ENCODE assay signal across 9 mouse cellular contexts in genomic region chr2:125857707-125858106, GRCm38 (mm10). TPM values are rescaled to one million over a fixed set of nuclear protein-coding genes. Genes with fewer than 3 reads are reported as not detected.
DNase-seq lines count a peak whose midpoint lies in the region; ATAC-seq and TF ChIP-seq lines count a peak whose summit lies in the region.
"Had no signal": no experiment of that assay in that cellular context is flagged by ENCODE, and none has a peak within 500 bp of the region (broad histone marks: within the 10 kb centered on the region; RNA-seq: fewer than 3 reads in every experiment).

No protein-coding gene starts in this region.

- in situ Hi-C loops in CH12.LX (cut with MboI; ENCODE audit: low pct_ligation_motif_present, low pct_unique_long_range_greater_than_20kb, low sequenced_read_pairs): no loop called here

- WGBS in heart, adult 2 months: 38% methylated on average over 3 of the region's 3 CpGs
- WGBS in forebrain, postnatal 0 days: 47% methylated on average over 3 of the region's 3 CpGs
- WGBS in liver, embryonic 16.5 days (ENCODE audit: insufficient replicate concordance): 33% methylated on average over 3 of the region's 3 CpGs

- 0 out of 2 replicates have a peak, but pooled peaks have one; percentile 16 for TF ChIP-seq CTCF in heart, adult 2 months (IDR thresholded peaks at IDR 0.05)
- peak in 1 of 2 experiments; percentile 18; a peak in 1 of 4 replicates for TF ChIP-seq CTCF in CH12.LX (conservative IDR thresholded peaks at IDR 0.05 in 1 of 2, IDR thresholded peaks at IDR 0.05 in 1 of 2; ENCODE audit: low read depth in 2 of 2, low read length in 2 of 2)
- TF ChIP-seq CTCF in forebrain, postnatal 0 days (IDR thresholded peaks at IDR 0.05; ENCODE audit: low read depth): no peak

- H3K27ac ChIP-seq in heart, adult 2 months: no peak overlapping the region
- no peak overlapping the region for H3K27ac ChIP-seq in CH12.LX (ENCODE audit: insufficient read depth, low read depth)
- H3K27ac ChIP-seq in forebrain, postnatal 0 days (ENCODE audit: low read depth, low read length): no peak overlapping the region
- no peak overlapping the region for H3K27ac ChIP-seq in liver, embryonic 16.5 days (ENCODE audit: low read length)

- no peaks in the 10 kb centered on the region for H3K9me3 ChIP-seq in CH12.LX (replicated peaks; ENCODE audit: low read length)
- no peaks in the 10 kb centered on the region for H3K9me3 ChIP-seq in forebrain, postnatal 0 days (ENCODE audit: low read length)
- no peaks in the 10 kb centered on the region for H3K9me3 ChIP-seq in liver, embryonic 16.5 days (replicated peaks; ENCODE audit: control insufficient read depth, low read length)

- H3K9ac ChIP-seq in heart, adult 2 months (ENCODE audit: low read depth, low read length): no peak overlapping the region
- peak overlapping the region; percentile 90; the same call in 1 of the 2 replicates for H3K9ac ChIP-seq in CH12.LX (ENCODE audit: insufficient read depth, low read depth)
- peak overlapping the region; percentile 100; the same call in 1 of the 2 replicates for H3K9ac ChIP-seq in forebrain, postnatal 0 days
- peak overlapping the region; percentile 100; the same call in 1 of the 2 replicates for H3K9ac ChIP-seq in liver, embryonic 16.5 days (ENCODE audit: low read depth, low read length)

- peaks cover 3% of the 10 kb centered on the region; the same call in 1 of the 2 replicates for H3K79me2 ChIP-seq in heart, adult 2 months (replicated peaks; ENCODE audit: control insufficient read depth, insufficient read depth, low read length)
- H3K79me2 ChIP-seq in CH12.LX (replicated peaks; ENCODE audit: control insufficient read depth, extremely low read depth, insufficient read depth, poor library complexity, severe bottlenecking): peaks cover 47% of the 10 kb centered on the region

- peak overlapping the region; percentile 79 for H3K4me3 ChIP-seq in heart, adult 2 months
- peak overlapping the region; percentile 84 to 100 (median 89) for H3K4me3 ChIP-seq in CH12.LX (replicated peaks in 1 of 3; ENCODE audit: low read depth in 2 of 3, low read length in 2 of 3, poor library complexity in 1 of 3)
- H3K4me3 ChIP-seq in forebrain, postnatal 0 days (ENCODE audit: low read depth, low read length): peak overlapping the region; percentile 97
- H3K4me3 ChIP-seq in liver, embryonic 16.5 days (ENCODE audit: low read depth, low read length): peak overlapping the region; percentile 100

- no peaks in the 10 kb centered on the region for H3K27me3 ChIP-seq in heart, adult 2 months (ENCODE audit: control insufficient read depth, insufficient read depth, low read length)
- H3K27me3 ChIP-seq in CH12.LX (replicated peaks): no peaks in the 10 kb centered on the region
- H3K27me3 ChIP-seq in forebrain, postnatal 0 days (ENCODE audit: insufficient read depth, low read length): no peaks in the 10 kb centered on the region
- H3K27me3 ChIP-seq in liver, embryonic 16.5 days (ENCODE audit: control insufficient read depth, insufficient read depth, low read depth, low read length): no peaks in the 10 kb centered on the region

- no peak for TF ChIP-seq EP300 in heart, adult 2 months (IDR thresholded peaks at IDR 0.05; ENCODE audit: insufficient read depth, low read depth, low read length)
- TF ChIP-seq EP300 in CH12.LX (IDR thresholded peaks at IDR 0.05; ENCODE audit: low read length): no peak

- intact Hi-C loops in heart, adult 2 months (cut with DNase I): loop anchor here (2.0 kb wide), 1 partner anchor 75 kb away; the partner anchor contains the start of gene Secisbp2l
- intact Hi-C loops in heart, postnatal 25 days (cut with DNase I): loop anchor here (5.0 to 10.0 kb wide), 2 partner anchors 75 to 193 kb away; partner anchors contain the start of gene Secisbp2l

- peaks cover 2% of the 10 kb centered on the region; the same call in 1 of the 2 replicates for H3K36me3 ChIP-seq in heart, adult 2 months (ENCODE audit: control insufficient read depth, insufficient read depth, low read length)
- H3K36me3 ChIP-seq in CH12.LX (replicated peaks in 1 of 2; ENCODE audit: control insufficient read depth in 1 of 2, insufficient read depth in 1 of 2, low read length in 1 of 2): peaks cover 0 to 6% of the 10 kb centered on the region in 2 experiments
- H3K36me3 ChIP-seq in forebrain, postnatal 0 days (ENCODE audit: insufficient read depth): no peaks in the 10 kb centered on the region
- H3K36me3 ChIP-seq in liver, embryonic 16.5 days (ENCODE audit: control insufficient read depth, insufficient read depth): no peaks in the 10 kb centered on the region

- dilution Hi-C loops in CH12.LX (cut with MboI; ENCODE audit: extremely low pct_ligation_motif_present, extremely low pct_unique_long_range_greater_than_20kb, low sequenced_read_pairs): no loop called here

- no peak for ATAC-seq in forebrain, postnatal 0 days
- ATAC-seq in liver, embryonic 16.5 days (ENCODE audit: low read depth): no peak
- ATAC-seq in monocyte, adult 5-6 weeks (replicated peaks; ENCODE audit: insufficient number of reproducible peaks, low FRiP score, low TSS enrichment, poor library complexity, severe bottlenecking): no peak

- no peak for DNase-seq in heart, adult 2 months
- no peak for DNase-seq in heart, postnatal 25 days (ENCODE audit: low spot score)
- DNase-seq in CH12.LX (ENCODE audit: extremely low read depth): no peak
- no peak for DNase-seq in forebrain, postnatal 0 days
- no peak for DNase-seq in cerebellum, adult 18-20 months
- DNase-seq in ovary, postnatal 10 days (ENCODE audit: low spot score): no peak
- DNase-seq: adrenal gland, postnatal 14 days had no signal

- no peak for TF ChIP-seq POLR2A in heart, adult 2 months (IDR thresholded peaks at IDR 0.05; ENCODE audit: insufficient read depth, low read depth, low read length)
- no peak for TF ChIP-seq POLR2A in CH12.LX (IDR thresholded peaks at IDR 0.05; ENCODE audit: low read depth, low read length)

- TF ChIP-seq RAD21 in CH12.LX (IDR thresholded peaks at IDR 0.05; ENCODE audit: low read depth, low read length): no peak

- H3K4me2 ChIP-seq in CH12.LX (ENCODE audit: insufficient read depth, low read depth, poor library complexity, severe bottlenecking): peak overlapping the region; percentile 44; the same call in 1 of the 2 replicates
- H3K4me2 ChIP-seq in forebrain, postnatal 0 days (ENCODE audit: low read depth): peak overlapping the region; percentile 74
- peak overlapping the region; percentile 68 for H3K4me2 ChIP-seq in liver, embryonic 16.5 days (ENCODE audit: low read depth, low read length)

- H3K4me1 ChIP-seq in heart, adult 2 months (ENCODE audit: control insufficient read depth, insufficient read depth, low read length): no peaks in the 10 kb centered on the region; the same call in 1 of the 2 replicates
- peaks cover 0 to 27% of the 10 kb centered on the region in 2 experiments; a peak in 2 of 4 replicates for H3K4me1 ChIP-seq in CH12.LX (ENCODE audit: control insufficient read depth in 1 of 2, insufficient read depth in 2 of 2)
- H3K4me1 ChIP-seq in forebrain, postnatal 0 days (ENCODE audit: insufficient read depth): 0 out of 2 replicates have a peak, but pooled peaks cover 3% of the 10 kb centered on the region
- H3K4me1 ChIP-seq in liver, embryonic 16.5 days (ENCODE audit: control insufficient read depth, low read depth, low read length): peaks cover 11% of the 10 kb centered on the region

TF ChIP-seq in CH12.LX, 34 proteins besides CTCF, POLR2A, EP300 and RAD21:
- TF ChIP-seq USF2 (conservative IDR thresholded peaks at IDR 0.05; ENCODE audit: low read depth, low read length) (no peak), MXI1 (IDR thresholded peaks at IDR 0.05; ENCODE audit: low read depth, low read length) (no peak), ZKSCAN1 (IDR thresholded peaks at IDR 0.05; ENCODE audit: borderline replicate concordance, low read depth, low read length) (no peak), SIN3A (IDR thresholded peaks at IDR 0.05; ENCODE audit: low read length) (no peak), TBP (conservative IDR thresholded peaks at IDR 0.05; ENCODE audit: low read depth, low read length) (no peak), ZNF384 (IDR thresholded peaks at IDR 0.05; ENCODE audit: low read depth, low read length) (no peak), ETS1 (conservative IDR thresholded peaks at IDR 0.05; ENCODE audit: low read depth, low read length) (no peak), ZC3H11A (IDR thresholded peaks at IDR 0.05; ENCODE audit: low read depth, low read length) (no peak), ELF1 (IDR thresholded peaks at IDR 0.05; ENCODE audit: low read depth, low read length) (no peak), TCF12 (IDR thresholded peaks at IDR 0.05; ENCODE audit: low read depth, low read length) (no peak), HCFC1 (IDR thresholded peaks at IDR 0.05; ENCODE audit: low read depth, low read length) (no peak), MYC (IDR thresholded peaks at IDR 0.05; ENCODE audit: low read depth, low read length) (no peak)
TF ChIP-seq in CH12.LX: peak in this region for 0.

RNA-seq across cellular contexts. Expression of gene Galk2, which starts 1.2 kb away (rescaled TPM):
- 10 to 100 TPM; 10.1 TPM for total RNA-seq in heart, adult 2 months (2021)
- polyA plus RNA-seq in heart, adult 2 months (2012; rRNA removed): 8.9 and 10.6 TPM in 2 replicates
- total RNA-seq in heart, postnatal 25 days (2021): 10 to 100 TPM; 10.1 to 10.9 TPM
- total RNA-seq in CH12.LX (2012; rRNA removed): 40.2 and 41.8 TPM in 2 replicates
- 59.9 and 63.3 TPM in 2 replicates for total RNA-seq in CH12.LX (2014; rRNA removed)
- polyA plus RNA-seq in CH12.LX (2012; ENCODE audit: insufficient read length, low read depth): 36.7 and 40.4 TPM in 2 replicates
- total RNA-seq in forebrain, postnatal 0 days (2014; rRNA removed): 28.5 and 39.4 TPM in 2 replicates
- polyA plus RNA-seq in forebrain, postnatal 0 days (2015; fragmentation: Nextera tagmentation; extraction: Ambion mirVana): 23.7 and 27.8 TPM in 2 replicates
- 8.4 and 9.4 TPM in 2 replicates for polyA plus RNA-seq in liver, embryonic 16.5 days (2015; fragmentation: Nextera tagmentation; extraction: Ambion mirVana)
- 28.4 to 56.9 TPM (median 50.5 TPM) in 3 replicates for total RNA-seq in monocyte, adult 5-6 weeks (2017)

RNA-seq across cellular contexts. Expression of gene Cops2, which starts 1.2 kb away (rescaled TPM):
- 10 to 100 TPM; 83.9 to 85.4 TPM for total RNA-seq in heart, adult 2 months (2021)
- 10.3 and 29.0 TPM in 2 replicates for polyA plus RNA-seq in heart, adult 2 months (2012; rRNA removed)
- total RNA-seq in heart, postnatal 25 days (2021): 10 to 100 TPM; 86.9 to 87.0 TPM
- 63.5 and 68.6 TPM in 2 replicates for total RNA-seq in CH12.LX (2012; rRNA removed)
- 313 and 408 TPM in 2 replicates for total RNA-seq in CH12.LX (2014; rRNA removed)
- polyA plus RNA-seq in CH12.LX (2012; ENCODE audit: insufficient read length, low read depth): 124 and 145 TPM in 2 replicates
- total RNA-seq in forebrain, postnatal 0 days (2014; rRNA removed): 92.8 and 114 TPM in 2 replicates
- polyA plus RNA-seq in forebrain, postnatal 0 days (2015; fragmentation: Nextera tagmentation; extraction: Ambion mirVana): 54.1 and 56.8 TPM in 2 replicates
- polyA plus RNA-seq in liver, embryonic 16.5 days (2015; fragmentation: Nextera tagmentation; extraction: Ambion mirVana): 35.6 and 40.1 TPM in 2 replicates
- total RNA-seq in monocyte, adult 5-6 weeks (2017): 164 to 186 TPM (median 174 TPM) in 3 replicates
